Mouse (Mus musculus) left cerebral cortex, adult 9 months (tissue): ENCODE results near the gene Fut7.

ENCODE experiments used
- DNase-seq, 2 experiments: peaks; one replicate each; pipeline ENCODE4 v3.0.0; 2022; ENCODE audit warnings: low spot score in 2 of 2

Gene Fut7

GRCm38 (mm10) chr2:25460135-25460534 lies 37.1 kb downstream of the Fut7 start:
- DNase-seq: no peak

- DNase-seq: peak; percentile 93 to 95
These were observed 37.7 kb downstream of the Fut7 start, which contains the start of gene Paxx for GRCm38 (mm10) chr2:25460551-25461309. Paxx (minus strand) TSS chr2:25461094.

GRCm38 (mm10) chr2:25461407-25461806 lies 38.3 kb downstream of the Fut7 start:
- DNase-seq: no peak

- DNase-seq: no peak
These were observed 40.6 kb downstream of the Fut7 start for GRCm38 (mm10) chr2:25463630-25464029.

- no peak for DNase-seq
These were observed 42.2 kb downstream of the Fut7 start for GRCm38 (mm10) chr2:25465256-25465655.

- no peak for DNase-seq
These were observed 43.0 kb downstream of the Fut7 start for GRCm38 (mm10) chr2:25465816-25466635.

- no peak for DNase-seq
These were observed 44.7 kb downstream of the Fut7 start for GRCm38 (mm10) chr2:25467606-25468303.

GRCm38 (mm10) chr2:25468962-25469915 lies 46.2 kb downstream of the Fut7 start:
- DNase-seq: peak; percentile 39 to 55

GRCm38 (mm10) chr2:25469969-25470368 lies 46.9 kb downstream of the Fut7 start, which contains the start of gene Ptgds:
Ptgds (minus strand) TSS chr2:25470046.
- DNase-seq: no peak

GRCm38 (mm10) chr2:25472550-25472949 lies 49.5 kb downstream of the Fut7 start:
- no peak for DNase-seq
